Mouse (Mus musculus): ENCODE measurements at regions not wholly inside any gene's neighbourhood (a gene's known extent, or its start where the extent isn't known, plus 50 kb on each side); places are given as distances from the start of the nearest gene placed in this dataset.

- Histone ChIP-seq H3K4me1 (ENCODE audit: insufficient read depth, low read length) (peaks cover 10% of the 10 kb centered on the region; the same call in 1 of the 2 replicates), H3K9ac (replicated peaks; ENCODE audit: low read length, poor library complexity, severe bottlenecking) (no peak overlapping the region), H3K27ac (ENCODE audit: low read depth, low read length) (peak overlapping the region; percentile 59; the same call in 1 of the 2 replicates), H3K4me3 (ENCODE audit: low read depth, low read length) (no peak overlapping the region), H3K9me3 (ENCODE audit: low read length) (no peaks in the 10 kb centered on the region), H3K36me3 (ENCODE audit: insufficient read depth, low read length) (no peaks in the 10 kb centered on the region), H3K27me3 (ENCODE audit: insufficient read depth, low read length) (no peaks in the 10 kb centered on the region), H3K4me2 (ENCODE audit: low read depth, low read length, poor library complexity, severe bottlenecking) (no peak overlapping the region)
- 3% methylated on average over 5 of the region's 5 CpGs for WGBS
- no peak for TF ChIP-seq CTCF (IDR thresholded peaks at IDR 0.05)
- DNase-seq (ENCODE audit: low spot score) (peak; percentile 59), ATAC-seq (ENCODE audit: low FRiP score) (peak; percentile 38; the same call in 1 of the 2 replicates)
These were observed 270.1 kb upstream of the Gm4791 start for GRCm38 (mm10) chr9:46728465-46728864.

- H3K27ac ChIP-seq (ENCODE audit: low read depth, low read length), result no peak overlapping the region
- 89% methylated on average over 5 of the region's 5 CpGs for WGBS
These were observed 274.3 kb upstream of the Gm4791 start for GRCm38 (mm10) chr9:46724231-46724630.

GRCm38 (mm10) chr9:46713415-46713814, 285.1 kb upstream of the Gm4791 start:
- H3K4me2 ChIP-seq (ENCODE audit: low read depth, low read length, poor library complexity, severe bottlenecking), result no peak overlapping the region
- no peak overlapping the region for H3K9ac ChIP-seq (replicated peaks; ENCODE audit: low read length, poor library complexity, severe bottlenecking)
- H3K27ac ChIP-seq (ENCODE audit: low read depth, low read length), result no peak overlapping the region
- no peak overlapping the region for H3K4me3 ChIP-seq (ENCODE audit: low read depth, low read length)
- H3K36me3 ChIP-seq (ENCODE audit: insufficient read depth, low read length), result no peaks in the 10 kb centered on the region
- 88% methylated on average over 10 of the region's 10 CpGs for WGBS
- no peak for TF ChIP-seq CTCF (IDR thresholded peaks at IDR 0.05)
- ATAC-seq (ENCODE audit: low FRiP score) (no peak), DNase-seq (ENCODE audit: low spot score) (no peak)
- H3K4me1 ChIP-seq (ENCODE audit: insufficient read depth, low read length), result no peaks in the 10 kb centered on the region
- no peaks in the 10 kb centered on the region for H3K9me3 ChIP-seq (ENCODE audit: low read length)
- H3K27me3 ChIP-seq (ENCODE audit: insufficient read depth, low read length), result no peaks in the 10 kb centered on the region

More at GRCm38 (mm10) chr9:46724231-46724630, 274.3 kb upstream of the Gm4791 start:
- Histone ChIP-seq H3K4me2 (ENCODE audit: low read depth, low read length, poor library complexity, severe bottlenecking) (no peak overlapping the region), H3K36me3 (ENCODE audit: insufficient read depth, low read length) (no peaks in the 10 kb centered on the region), H3K4me1 (ENCODE audit: insufficient read depth, low read length) (peaks cover 7% of the 10 kb centered on the region; the same call in 1 of the 2 replicates), H3K27me3 (ENCODE audit: insufficient read depth, low read length) (no peaks in the 10 kb centered on the region), H3K4me3 (ENCODE audit: low read depth, low read length) (no peak overlapping the region), H3K9me3 (ENCODE audit: low read length) (no peaks in the 10 kb centered on the region), H3K9ac (replicated peaks; ENCODE audit: low read length, poor library complexity, severe bottlenecking) (no peak overlapping the region)
- ATAC-seq (ENCODE audit: low FRiP score) (no peak), DNase-seq (ENCODE audit: low spot score) (no peak)
- no peak for TF ChIP-seq CTCF (IDR thresholded peaks at IDR 0.05)

GRCm38 (mm10) chr9:46704151-46704905, 294.2 kb upstream of the Gm4791 start:
- Histone ChIP-seq H3K9ac (replicated peaks; ENCODE audit: low read length, poor library complexity, severe bottlenecking) (no peak overlapping the region), H3K9me3 (ENCODE audit: low read length) (no peaks in the 10 kb centered on the region), H3K4me3 (ENCODE audit: low read depth, low read length) (no peak overlapping the region), H3K4me1 (ENCODE audit: insufficient read depth, low read length) (peaks cover 15% of the 10 kb centered on the region), H3K27ac (ENCODE audit: low read depth, low read length) (no peak overlapping the region), H3K27me3 (ENCODE audit: insufficient read depth, low read length) (no peaks in the 10 kb centered on the region), H3K4me2 (ENCODE audit: low read depth, low read length, poor library complexity, severe bottlenecking) (no peak overlapping the region), H3K36me3 (ENCODE audit: insufficient read depth, low read length) (no peaks in the 10 kb centered on the region)
- no peak for TF ChIP-seq CTCF (IDR thresholded peaks at IDR 0.05)
- DNase-seq (ENCODE audit: low spot score), result peak; percentile 5
- 52% methylated on average over 10 of the region's 10 CpGs for WGBS
- no peak for ATAC-seq (ENCODE audit: low FRiP score)

DNA sequence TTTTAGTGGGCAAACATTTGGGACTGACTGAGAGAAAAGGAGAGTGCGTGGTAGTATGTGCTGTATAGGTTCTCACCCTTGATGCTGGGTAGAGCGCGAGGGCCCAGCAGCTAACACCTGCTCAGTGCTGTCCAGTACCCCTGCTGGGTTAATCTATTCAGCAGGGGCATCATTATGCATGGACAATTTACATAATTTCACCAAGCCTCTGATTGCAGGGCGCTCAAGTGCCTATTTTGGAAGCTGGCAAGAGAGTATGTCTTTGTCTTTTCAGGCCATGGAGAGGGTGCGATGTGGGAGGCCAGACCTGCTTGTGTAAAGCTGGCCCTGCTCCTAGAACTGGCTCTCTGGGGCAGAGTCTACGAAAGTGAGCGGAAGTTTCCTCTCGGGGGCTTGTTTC, 294.9 kb upstream of the Gm4791 start:
- H3K4me1 ChIP-seq (ENCODE audit: insufficient read depth, low read length), result peaks cover 15% of the 10 kb centered on the region
- no peak for ATAC-seq (ENCODE audit: low FRiP score)
- H3K27me3 ChIP-seq (ENCODE audit: insufficient read depth, low read length), result no peaks in the 10 kb centered on the region
- H3K36me3 ChIP-seq (ENCODE audit: insufficient read depth, low read length), result no peaks in the 10 kb centered on the region
- H3K27ac ChIP-seq (ENCODE audit: low read depth, low read length), result no peak overlapping the region
- H3K9ac ChIP-seq (replicated peaks; ENCODE audit: low read length, poor library complexity, severe bottlenecking), result no peak overlapping the region
- WGBS, result 23% methylated on average over 8 of the region's 8 CpGs
- DNase-seq (ENCODE audit: low spot score), result peak; percentile 51
- no peak for TF ChIP-seq CTCF (IDR thresholded peaks at IDR 0.05)
- no peaks in the 10 kb centered on the region for H3K9me3 ChIP-seq (ENCODE audit: low read length)
- H3K4me2 ChIP-seq (ENCODE audit: low read depth, low read length, poor library complexity, severe bottlenecking), result no peak overlapping the region
- no peak overlapping the region for H3K4me3 ChIP-seq (ENCODE audit: low read depth, low read length)

DNA sequence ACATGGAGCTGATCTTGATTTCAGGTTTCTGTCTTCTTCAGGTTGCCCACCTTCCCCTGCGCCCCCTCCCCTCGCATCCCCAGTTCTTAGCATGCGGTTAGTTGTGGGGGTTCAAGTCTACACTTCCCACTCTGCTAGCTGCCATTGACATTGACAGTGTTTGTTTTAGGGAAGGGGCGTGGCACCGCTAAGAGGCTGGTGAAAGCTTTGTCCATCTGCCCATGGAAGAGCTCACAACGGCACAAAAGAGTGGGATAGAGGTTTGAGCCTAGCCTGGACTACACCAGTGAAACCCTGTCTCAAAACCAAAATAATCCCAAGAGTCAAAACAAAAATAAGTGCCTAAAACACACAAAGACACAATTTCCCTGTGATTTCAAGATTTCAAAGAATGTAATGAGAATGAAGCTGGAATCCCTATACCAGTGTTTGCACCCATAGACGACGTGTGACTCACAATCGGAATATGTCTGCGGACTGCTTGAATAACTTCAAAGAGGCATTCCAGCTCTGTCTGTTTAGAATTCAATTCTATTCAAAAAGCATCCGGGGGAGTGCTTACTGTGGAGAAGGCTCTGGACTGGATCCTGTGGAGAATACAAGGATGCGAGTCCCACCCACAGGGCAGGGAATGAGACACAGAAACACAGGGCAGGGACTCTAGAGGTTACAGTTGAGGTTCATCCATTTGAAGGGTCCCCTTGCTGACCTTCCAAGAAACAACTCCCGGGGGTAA, 295.5 kb upstream of the Gm4791 start:
- H3K4me2 ChIP-seq (ENCODE audit: low read depth, low read length, poor library complexity, severe bottlenecking), result no peak overlapping the region
- DNase-seq (ENCODE audit: low spot score) (no peak), ATAC-seq (ENCODE audit: low FRiP score) (no peak)
- H3K4me3 ChIP-seq (ENCODE audit: low read depth, low read length), result no peak overlapping the region
- TF ChIP-seq CTCF (IDR thresholded peaks at IDR 0.05), result no peak
- H3K27me3 ChIP-seq (ENCODE audit: insufficient read depth, low read length), result no peaks in the 10 kb centered on the region
- H3K27ac ChIP-seq (ENCODE audit: low read depth, low read length), result no peak overlapping the region
- peaks cover 15% of the 10 kb centered on the region for H3K4me1 ChIP-seq (ENCODE audit: insufficient read depth, low read length)
- no peak overlapping the region for H3K9ac ChIP-seq (replicated peaks; ENCODE audit: low read length, poor library complexity, severe bottlenecking)
- no peaks in the 10 kb centered on the region for H3K36me3 ChIP-seq (ENCODE audit: insufficient read depth, low read length)
- WGBS, result 33% methylated on average over 13 of the region's 13 CpGs
- H3K9me3 ChIP-seq (ENCODE audit: low read length), result no peaks in the 10 kb centered on the region
